Mouse (Mus musculus): Measurements from ENCODE around the gene Gmip. TPM values are rescaled to one million over a fixed set of nuclear protein-coding genes. Genes with fewer than 3 reads are reported as not detected.

Gmip gene
- polyA plus RNA-seq (2012; rRNA removed), result 210 and 212 TPM in 2 replicates

DNA sequence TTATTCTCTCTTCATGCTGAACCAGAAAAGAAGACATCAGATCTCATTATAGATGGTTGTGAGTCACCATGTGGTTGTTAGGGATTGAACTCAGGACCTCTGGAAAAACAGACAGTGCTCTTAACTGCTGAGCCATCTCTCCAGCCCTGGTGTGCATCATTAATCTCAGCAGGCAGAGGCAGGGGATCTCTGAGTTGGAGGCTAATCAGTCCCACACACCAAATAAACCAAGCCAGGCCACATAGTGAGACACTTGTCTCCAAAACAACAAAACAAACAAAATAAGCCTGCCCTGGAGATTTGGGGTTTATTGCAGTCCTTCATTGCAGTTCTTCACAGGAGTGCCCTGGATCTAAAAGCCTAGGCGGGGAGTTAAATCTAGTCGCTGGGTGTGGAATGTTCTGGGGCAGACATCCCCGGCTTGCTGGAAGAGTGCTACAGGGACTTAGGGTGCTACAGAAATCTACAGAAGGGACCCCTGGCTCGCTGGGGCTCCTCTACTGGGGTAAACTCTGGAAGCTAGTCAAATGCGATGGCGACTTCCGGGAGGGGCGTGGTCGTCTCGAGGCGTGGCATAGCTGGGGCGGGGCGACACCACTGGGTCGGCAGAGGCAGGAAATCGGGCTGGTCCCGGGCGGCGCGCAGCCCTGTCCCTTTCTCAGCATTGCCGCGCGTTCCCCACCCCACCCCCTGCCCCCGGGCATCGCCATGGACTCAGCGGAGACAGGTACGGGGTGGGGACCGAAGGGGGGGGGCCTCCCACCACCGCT, at the start of gene Gmip:
Gene Gmip, plus strand, starts transcription at position 586 of the 770 bp plus-strand sequence.
- WGBS, result 7% methylated on average over 25 of the region's 28 CpGs
- H3K27ac ChIP-seq (ENCODE audit: insufficient read depth, low read length), result peak within 1 kb of the TSS; percentile 76
- peaks cover 46% of the 10 kb centered on the region for H3K36me3 ChIP-seq (ENCODE audit: control insufficient read depth, insufficient read depth, low read length)
- no peaks in the 10 kb centered on the region for H3K27me3 ChIP-seq (ENCODE audit: control insufficient read depth, insufficient read depth, low read length)
- no peaks in the 10 kb centered on the region for H3K4me1 ChIP-seq (ENCODE audit: control insufficient read depth, insufficient read depth, insufficient read length)
- peak; percentile 67 to 93 for DNase-seq (ENCODE audit: low read depth in 1 of 2, low spot score in 2 of 2)
- TF ChIP-seq CTCF (IDR thresholded peaks at IDR 0.05; ENCODE audit: extremely low read depth, insufficient read depth, insufficient read length, insufficient replicate concordance), result no peak
- peak; percentile 87 for TF ChIP-seq POLR2A (IDR thresholded peaks at IDR 0.05; ENCODE audit: low read depth, low read length)
- H3K4me3 ChIP-seq (ENCODE audit: extremely low read depth, insufficient read depth, insufficient read length), result peak within 1 kb of the TSS; percentile 62

DNA sequence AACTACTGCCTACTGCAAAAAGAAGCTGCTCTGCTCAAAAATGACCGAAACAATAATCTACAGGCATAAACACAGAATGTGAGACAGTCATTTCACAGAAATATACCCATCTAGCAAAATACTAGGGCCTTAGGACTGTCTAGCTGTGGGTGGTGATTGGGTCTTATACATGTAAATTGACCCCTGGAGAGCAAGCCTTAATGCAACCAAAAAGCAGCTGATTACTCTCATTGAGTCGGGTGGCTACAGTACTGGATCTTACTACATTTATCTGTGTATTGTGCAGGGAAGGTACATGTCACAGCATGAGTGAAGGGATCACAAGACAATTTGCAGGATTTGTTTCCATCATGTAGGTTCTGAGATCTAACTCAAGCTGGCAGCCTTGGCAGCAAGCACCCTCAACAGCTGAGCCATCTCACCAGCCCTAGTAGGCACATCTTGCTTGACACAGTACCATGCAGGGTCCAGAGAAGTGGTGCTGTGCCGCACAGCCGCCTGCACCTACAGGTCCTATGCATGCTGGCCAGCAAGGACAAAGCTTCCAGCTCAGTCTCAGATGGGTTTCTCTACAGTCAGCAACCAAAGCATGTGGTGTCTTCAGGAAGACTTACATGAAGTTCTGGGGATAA, 46.5 kb upstream of the Gmip start:
- TF ChIP-seq CTCF (IDR thresholded peaks at IDR 0.05; ENCODE audit: extremely low read depth, insufficient read depth, insufficient read length, insufficient replicate concordance) (no peak), POLR2A (IDR thresholded peaks at IDR 0.05; ENCODE audit: low read depth, low read length) (no peak)
- Histone ChIP-seq H3K27me3 (ENCODE audit: control insufficient read depth, insufficient read depth, low read length) (no peaks in the 10 kb centered on the region), H3K4me1 (ENCODE audit: control insufficient read depth, insufficient read depth, insufficient read length) (no peaks in the 10 kb centered on the region), H3K4me3 (ENCODE audit: extremely low read depth, insufficient read depth, insufficient read length) (no peak overlapping the region), H3K36me3 (ENCODE audit: control insufficient read depth, insufficient read depth, low read length) (peaks cover 40% of the 10 kb centered on the region), H3K27ac (ENCODE audit: insufficient read depth, low read length) (no peak overlapping the region)
- no peak for DNase-seq (ENCODE audit: low read depth in 1 of 2, low spot score in 2 of 2)
- 94% methylated on average over 4 of the region's 4 CpGs for WGBS

DNA sequence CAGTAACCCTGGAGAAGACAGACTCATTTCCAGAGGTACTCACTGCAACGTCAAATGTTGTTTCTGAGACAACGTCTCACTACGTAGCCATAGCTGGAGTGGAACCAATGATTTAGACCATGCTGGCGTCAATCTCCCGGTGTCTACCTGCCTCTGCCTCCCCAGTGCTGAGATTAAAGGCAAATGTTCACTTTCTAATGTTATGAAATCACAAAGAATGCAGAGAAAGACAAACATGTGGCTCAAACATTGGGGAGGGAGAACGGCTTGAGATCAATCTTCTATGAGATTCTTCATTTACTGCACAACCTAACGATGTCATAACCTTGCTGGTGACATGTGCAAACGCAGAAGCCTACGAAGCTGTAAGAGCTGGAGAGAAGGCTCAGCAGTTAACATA, 37.3 kb upstream of the Gmip start:
- no peak for DNase-seq (ENCODE audit: low read depth in 1 of 2, low spot score in 2 of 2)
- H3K4me1 ChIP-seq (ENCODE audit: control insufficient read depth, insufficient read depth, insufficient read length), result peaks cover 2% of the 10 kb centered on the region; the same call in 1 of the 2 replicates
- WGBS, result 92% methylated on average over 9 of the region's 9 CpGs
- TF ChIP-seq POLR2A (IDR thresholded peaks at IDR 0.05; ENCODE audit: low read depth, low read length), result no peak
- no peak for TF ChIP-seq CTCF (IDR thresholded peaks at IDR 0.05; ENCODE audit: extremely low read depth, insufficient read depth, insufficient read length, insufficient replicate concordance)
- no peak overlapping the region for H3K4me3 ChIP-seq (ENCODE audit: extremely low read depth, insufficient read depth, insufficient read length)
- no peaks in the 10 kb centered on the region for H3K27me3 ChIP-seq (ENCODE audit: control insufficient read depth, insufficient read depth, low read length)
- H3K36me3 ChIP-seq (ENCODE audit: control insufficient read depth, insufficient read depth, low read length), result peaks cover 24% of the 10 kb centered on the region
- no peak overlapping the region for H3K27ac ChIP-seq (ENCODE audit: insufficient read depth, low read length)

DNA sequence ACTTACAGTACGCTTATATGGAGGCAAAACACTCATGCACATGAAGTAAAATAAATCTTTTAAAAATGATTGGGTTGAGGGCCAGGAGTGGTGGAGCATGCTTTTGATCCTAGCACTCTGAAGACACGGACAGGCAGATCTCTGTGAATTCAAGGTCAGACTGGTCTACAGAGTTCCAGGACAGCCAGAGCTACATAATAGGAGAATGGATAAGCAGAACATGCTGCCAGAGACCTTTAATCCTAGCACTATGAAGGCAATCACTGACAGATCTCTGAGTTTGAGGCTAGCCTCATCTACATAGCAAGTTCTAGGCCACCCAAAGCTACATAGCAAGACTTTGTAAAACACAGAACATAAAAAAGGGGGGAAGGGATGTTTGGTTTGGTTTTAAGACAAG, 36.4 kb upstream of the Gmip start:
- TF ChIP-seq POLR2A (IDR thresholded peaks at IDR 0.05; ENCODE audit: low read depth, low read length) (no peak), CTCF (IDR thresholded peaks at IDR 0.05; ENCODE audit: extremely low read depth, insufficient read depth, insufficient read length, insufficient replicate concordance) (no peak)
- Histone ChIP-seq H3K4me1 (ENCODE audit: control insufficient read depth, insufficient read depth, insufficient read length) (peaks cover 2% of the 10 kb centered on the region; the same call in 1 of the 2 replicates), H3K27ac (ENCODE audit: insufficient read depth, low read length) (no peak overlapping the region), H3K27me3 (ENCODE audit: control insufficient read depth, insufficient read depth, low read length) (no peaks in the 10 kb centered on the region), H3K36me3 (ENCODE audit: control insufficient read depth, insufficient read depth, low read length) (peaks cover 17% of the 10 kb centered on the region), H3K4me3 (ENCODE audit: extremely low read depth, insufficient read depth, insufficient read length) (no peak overlapping the region)
- no peak for DNase-seq (ENCODE audit: low read depth in 1 of 2, low spot score in 2 of 2)
- WGBS, result 95% methylated on average over 2 of the region's 2 CpGs

DNA sequence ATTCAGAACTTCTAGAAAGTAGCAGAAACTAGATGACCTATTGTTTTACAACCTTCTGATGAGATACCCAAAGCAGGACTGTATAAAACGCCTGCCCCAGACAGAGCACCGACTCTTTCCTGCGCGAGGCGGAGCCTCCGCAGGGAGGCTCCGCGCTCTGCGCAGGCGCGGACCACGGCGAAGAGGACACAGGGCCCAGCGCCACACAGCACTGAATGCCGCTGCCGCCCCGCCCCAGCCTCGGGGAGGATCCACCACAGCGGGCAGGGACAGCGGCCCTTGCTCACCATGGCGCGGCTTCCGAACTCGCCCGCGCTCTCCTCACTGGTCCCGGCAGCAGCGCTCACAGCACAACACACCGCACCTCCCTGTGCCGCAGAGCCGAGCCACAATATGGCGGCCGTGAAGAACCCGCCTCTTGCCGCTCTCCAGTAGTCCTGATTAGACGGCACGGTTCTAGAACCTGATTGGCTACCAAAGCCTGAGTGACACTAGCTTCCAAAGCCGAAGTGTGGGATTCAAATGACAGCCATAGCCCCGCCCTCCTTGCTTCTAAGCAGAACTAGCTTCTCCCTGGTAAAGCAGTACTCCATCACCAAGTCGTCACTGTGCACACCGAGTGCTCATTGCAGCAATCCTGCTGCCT, 33.9 kb upstream of the Gmip start, which contains the start of gene Gm20422:
Gene Gm20422, minus strand, starts transcription at position 384 of the 646 bp plus-strand sequence.
- Histone ChIP-seq H3K27ac (ENCODE audit: insufficient read depth, low read length) (peak within 1 kb of the TSS; percentile 100), H3K27me3 (ENCODE audit: control insufficient read depth, insufficient read depth, low read length) (no peaks in the 10 kb centered on the region), H3K36me3 (ENCODE audit: control insufficient read depth, insufficient read depth, low read length) (no peaks in the 10 kb centered on the region), H3K4me3 (ENCODE audit: extremely low read depth, insufficient read depth, insufficient read length) (peak within 1 kb of the TSS; percentile 98), H3K4me1 (ENCODE audit: control insufficient read depth, insufficient read depth, insufficient read length) (peaks cover 2% of the 10 kb centered on the region; the same call in 1 of the 2 replicates)
- peak; percentile 86 to 97 for DNase-seq (ENCODE audit: low read depth in 1 of 2, low spot score in 2 of 2)
- under 1% methylated on average over 38 of the region's 41 CpGs for WGBS
- no peak for TF ChIP-seq CTCF (IDR thresholded peaks at IDR 0.05; ENCODE audit: extremely low read depth, insufficient read depth, insufficient read length, insufficient replicate concordance)
- TF ChIP-seq POLR2A (IDR thresholded peaks at IDR 0.05; ENCODE audit: low read depth, low read length), result peak; percentile 73

DNA sequence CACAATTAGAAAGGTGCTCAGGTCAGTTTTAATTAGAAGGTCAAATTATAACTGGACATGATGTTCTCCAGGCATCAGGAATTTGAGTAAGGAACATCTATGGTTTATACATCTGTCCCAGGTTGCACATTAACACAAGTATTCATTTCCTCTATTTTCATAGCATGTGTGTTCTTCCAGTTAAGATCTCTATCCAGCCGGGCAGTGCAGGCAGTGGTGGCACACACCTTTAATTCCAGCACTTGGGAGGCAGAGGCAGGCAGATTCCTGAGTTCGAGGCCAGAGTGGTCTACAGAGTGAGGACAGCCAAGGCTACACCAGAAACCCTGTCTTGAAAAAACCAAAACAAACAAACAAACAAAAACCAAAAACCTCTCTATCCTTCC, 33.3 kb upstream of the Gmip start:
- DNase-seq (ENCODE audit: low read depth in 1 of 2, low spot score in 2 of 2), result no peak
- H3K27ac ChIP-seq (ENCODE audit: insufficient read depth, low read length), result peak overlapping the region; percentile 58
- no peak overlapping the region; the same call in 1 of the 2 replicates for H3K4me3 ChIP-seq (ENCODE audit: extremely low read depth, insufficient read depth, insufficient read length)
- H3K36me3 ChIP-seq (ENCODE audit: control insufficient read depth, insufficient read depth, low read length), result no peaks in the 10 kb centered on the region
- TF ChIP-seq CTCF (IDR thresholded peaks at IDR 0.05; ENCODE audit: extremely low read depth, insufficient read depth, insufficient read length, insufficient replicate concordance) (no peak), POLR2A (IDR thresholded peaks at IDR 0.05; ENCODE audit: low read depth, low read length) (no peak)
- no peaks in the 10 kb centered on the region for H3K27me3 ChIP-seq (ENCODE audit: control insufficient read depth, insufficient read depth, low read length)
- WGBS, result 40% methylated on average over 2 of the region's 2 CpGs
- H3K4me1 ChIP-seq (ENCODE audit: control insufficient read depth, insufficient read depth, insufficient read length), result peaks cover 2% of the 10 kb centered on the region; the same call in 1 of the 2 replicates
